Mouse (Mus musculus) hematopoietic stem cell, adult 5-6 weeks (primary cell): ENCODE results near the gene Trpv5. TPM values are rescaled to one million over a fixed set of nuclear protein-coding genes. Genes with fewer than 3 reads are reported as not detected.

Source experiments
- ATAC-seq, 2 experiments: fragments of 125-278 bp in 1 of 2; replicated peaks in 1 of 2; 2 replicates each; pipeline ENCODE4 v1.8.0; 2016 to 2017; ENCODE audit warnings: inconsistent platforms in 2 of 2, mild to moderate bottlenecking in 2 of 2, moderate number of reproducible peaks in 2 of 2, low read depth in 1 of 2, moderate TSS enrichment in 1 of 2; ENCODE audit not compliant: low FRiP score in 2 of 2, poor library complexity in 2 of 2, severe bottlenecking in 2 of 2, insufficient read depth in 1 of 2, low TSS enrichment in 1 of 2
- total RNA-seq: library from RNA; stranded (forward); fragments of 172-1452, 232-1000 nt; gene quantifications from 2 replicates; pipeline ENCODE4 v1.2.3, GENCODE M21; 2017

Gene Trpv5
- total RNA-seq = not detected in 2 replicates

GRCm38 (mm10) chr6:41680669-41681068, at the start of gene Trpv5:
Gene Trpv5, minus strand, starts transcription at chr6:41680769.
- no peak for ATAC-seq

GRCm38 (mm10) chr6:41727989-41728609, 47.5 kb upstream of the Trpv5 start:
- ATAC-seq = peak; percentile 62 to 65; a peak in 3 of 4 replicates

GRCm38 (mm10) chr6:41721430-41721829, 40.9 kb upstream of the Trpv5 start:
- no peak for ATAC-seq

GRCm38 (mm10) chr6:41710281-41710680, 29.7 kb upstream of the Trpv5 start:
- ATAC-seq = no peak

- no peak for ATAC-seq
These were observed 25.7 kb upstream of the Trpv5 start for GRCm38 (mm10) chr6:41706275-41706674.

- ATAC-seq = peak; percentile 60 to 64; a peak in 2 of 4 replicates
These were observed 23.6 kb upstream of the Trpv5 start, which contains the start of gene Kel for GRCm38 (mm10) chr6:41704123-41704522. Gene Kel, minus strand, starts transcription at chr6:41704339.

- ATAC-seq = peak; percentile 22 to 53; a peak in 1 of 4 replicates
These were observed 22.4 kb upstream of the Trpv5 start for GRCm38 (mm10) chr6:41702928-41703327.

- no peak for ATAC-seq
These were observed 20.7 kb upstream of the Trpv5 start for GRCm38 (mm10) chr6:41701245-41701644.

GRCm38 (mm10) chr6:41694407-41694806, 13.8 kb upstream of the Trpv5 start:
- no peak for ATAC-seq

- no peak for ATAC-seq
These were observed 11.6 kb upstream of the Trpv5 start for GRCm38 (mm10) chr6:41692200-41692599.

- ATAC-seq = no peak
These were observed 5.0 kb upstream of the Trpv5 start for GRCm38 (mm10) chr6:41685596-41685995.

GRCm38 (mm10) chr6:41684911-41685310, 4.3 kb upstream of the Trpv5 start:
- ATAC-seq = no peak

- ATAC-seq = no peak
These were observed 3.6 kb upstream of the Trpv5 start, which contains the start of gene Llcfc1 for GRCm38 (mm10) chr6:41684131-41684530. Gene Llcfc1, plus strand, starts transcription at chr6:41684431.

GRCm38 (mm10) chr6:41681656-41682055, 1.1 kb upstream of the Trpv5 start:
- ATAC-seq = no peak

GRCm38 (mm10) chr6:41676530-41676929, 4.0 kb downstream of the Trpv5 start:
- ATAC-seq = no peak

GRCm38 (mm10) chr6:41662320-41662719, 18.2 kb downstream of the Trpv5 start:
- ATAC-seq = peak; percentile 73 to 78; a peak in 2 of 4 replicates

GRCm38 (mm10) chr6:41658487-41658886, 22.1 kb downstream of the Trpv5 start:
- no peak for ATAC-seq

GRCm38 (mm10) chr6:41654648-41655047, 25.9 kb downstream of the Trpv5 start:
- ATAC-seq = peak; percentile 80 to 87

GRCm38 (mm10) chr6:41653173-41653572, 27.4 kb downstream of the Trpv5 start:
- peak in 1 of 2 experiments; percentile 42; a peak in 1 of 4 replicates for ATAC-seq
